Mouse (Mus musculus) stomach, embryonic 16.5 days (tissue): ENCODE measurements around the gene Rfx1. TPM values are rescaled to one million over a fixed set of nuclear protein-coding genes. Genes with fewer than 3 reads are reported as not detected.

Experiments used
- ATAC-seq: fragments of 200-750 bp; cut with Nextera tagmentation; 2 replicates; pipeline ENCODE4 v1.8.0; 2017; ENCODE audit warnings: moderate number of reproducible peaks, moderate TSS enrichment; ENCODE audit not compliant: insufficient read depth, low FRiP score
- H3K27ac ChIP-seq: fragments of 300-500 bp; sonication (generic); 2 replicates; pipeline ENCODE4 v1.5.1; 2014; ENCODE audit warnings: low read length
- H3K27me3 ChIP-seq: fragments of 300-500 bp; sonication (generic); 2 replicates; pipeline ENCODE4 v1.6.1; 2014; ENCODE audit warnings: low read length, control low read depth, mixed read lengths; ENCODE audit not compliant: control insufficient read depth, insufficient read depth
- H3K36me3 ChIP-seq: fragments of 300-500 bp; sonication (generic); 2 replicates; pipeline ENCODE4 v1.6.1; 2014; ENCODE audit warnings: low read length; ENCODE audit not compliant: control insufficient read depth, insufficient read depth
- H3K4me1 ChIP-seq: fragments of 300-500 bp; sonication (generic); 2 replicates; pipeline ENCODE4 v1.6.1; 2014; ENCODE audit warnings: low read length, control low read depth, mixed read lengths; ENCODE audit not compliant: control insufficient read depth, insufficient read depth
- H3K4me2 ChIP-seq: fragments of 300-500 bp; sonication (generic); 2 replicates; pipeline ENCODE4 v1.6.1; 2014; ENCODE audit warnings: low read depth, low read length, mixed read lengths
- H3K4me3 ChIP-seq: fragments of 300-500 bp; sonication (generic); replicated peaks from 2 replicates; pipeline ENCODE4 v1.5.1; 2014; ENCODE audit warnings: mild to moderate bottlenecking, low read length
- H3K9ac ChIP-seq: fragments of 300-500 bp; sonication (generic); 2 replicates; pipeline ENCODE4 v1.6.1; 2014; ENCODE audit warnings: low read length
- H3K9me3 ChIP-seq: fragments of 300-500 bp; sonication (generic); replicated peaks from 2 replicates; pipeline ENCODE4 v1.6.1; 2016; ENCODE audit warnings: low read length, control low read depth; ENCODE audit not compliant: control insufficient read depth
- WGBS: fragments of 180-500 bp; shearing (Covaris S2); extraction: QIAGEN DNeasy Blood & Tissue Kit; methylation state at CpG from one replicate; pipeline ENCODE4 v1.1.7; 2014; 5-methylcytosine and 5-hydroxymethylcytosine counted together
- polyA plus RNA-seq: library from polyadenylated mRNA; unstranded; fragments of >200 nt; fragmentation: Nextera tagmentation; extraction: Ambion mirVana; gene quantifications from 2 replicates; pipeline ENCODE4 v1.2.1, GENCODE M21; 2015

The Rfx1 gene
- polyA plus RNA-seq, 1 experiment from 2014 or later = 6.1 TPM

GRCm38 (mm10) chr8:84067047-84067573, 476 bp downstream of the Rfx1 start:
- Histone ChIP-seq H3K9me3 (no peaks in the 10 kb centered on the region), H3K27ac (peak overlapping the region; percentile 98), H3K4me1 (peaks cover 38% of the 10 kb centered on the region), H3K4me2 (peak overlapping the region; percentile 70), H3K27me3 (no peaks in the 10 kb centered on the region), H3K4me3 (peak overlapping the region; percentile 86), H3K9ac (peak overlapping the region; percentile 90), H3K36me3 (no peaks in the 10 kb centered on the region)
- WGBS = under 1% methylated on average over 54 of the region's 58 CpGs
- ATAC-seq = peak; percentile 79

GRCm38 (mm10) chr8:84067911-84068310, 1.3 kb downstream of the Rfx1 start:
- Histone ChIP-seq H3K9ac (peak overlapping the region; percentile 63), H3K4me1 (peaks cover 38% of the 10 kb centered on the region), H3K27me3 (no peaks in the 10 kb centered on the region), H3K4me3 (peak overlapping the region; percentile 86), H3K9me3 (no peaks in the 10 kb centered on the region), H3K27ac (peak overlapping the region; percentile 42; the same call in 1 of the 2 replicates), H3K4me2 (peak overlapping the region; percentile 70), H3K36me3 (no peaks in the 10 kb centered on the region)
- 83% methylated on average over 7 of the region's 7 CpGs for WGBS
- ATAC-seq = no peak

GRCm38 (mm10) chr8:84068316-84069035, 1.8 kb downstream of the Rfx1 start:
- H3K27me3 ChIP-seq = no peaks in the 10 kb centered on the region
- no peak overlapping the region for H3K9ac ChIP-seq
- no peaks in the 10 kb centered on the region for H3K36me3 ChIP-seq
- H3K27ac ChIP-seq = no peak overlapping the region
- H3K9me3 ChIP-seq = no peaks in the 10 kb centered on the region
- H3K4me2 ChIP-seq = no peak overlapping the region
- no peak overlapping the region for H3K4me3 ChIP-seq
- ATAC-seq = no peak
- 52% methylated on average over 12 of the region's 12 CpGs for WGBS
- peaks cover 38% of the 10 kb centered on the region for H3K4me1 ChIP-seq

- H3K27ac ChIP-seq = no peak overlapping the region
- H3K27me3 ChIP-seq = no peaks in the 10 kb centered on the region
- WGBS = 29% methylated on average over 1 of the region's 1 CpGs
- H3K36me3 ChIP-seq = no peaks in the 10 kb centered on the region
- H3K4me2 ChIP-seq = no peak overlapping the region
- peak overlapping the region; percentile 2; the same call in 1 of the 2 replicates for H3K9ac ChIP-seq
- H3K4me1 ChIP-seq = peaks cover 38% of the 10 kb centered on the region
- no peak overlapping the region for H3K4me3 ChIP-seq
- H3K9me3 ChIP-seq = no peaks in the 10 kb centered on the region
- ATAC-seq = no peak
Measured at GRCm38 (mm10) chr8:84069169-84069568, 2.5 kb downstream of the Rfx1 start.

DNA sequence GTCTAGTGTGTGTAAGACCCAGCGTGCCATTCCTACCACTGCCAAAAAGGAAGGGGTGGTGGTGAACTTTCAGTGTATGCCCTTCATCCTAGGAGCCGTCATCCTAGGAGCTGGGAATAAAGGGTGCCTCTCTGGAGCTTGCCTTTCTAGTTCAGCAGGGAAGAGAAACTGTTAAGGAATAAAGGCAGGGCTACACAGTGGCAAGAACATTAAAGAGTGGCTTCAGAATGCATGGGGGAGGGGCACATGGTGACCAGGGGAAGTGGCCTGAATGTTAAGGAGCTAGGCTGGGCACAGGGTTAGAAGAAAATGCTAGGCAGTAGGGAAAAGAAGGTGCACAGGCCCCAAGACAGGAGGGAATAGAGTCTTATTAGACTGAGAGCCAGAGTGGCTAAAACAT, 3.1 kb downstream of the Rfx1 start:
- no peak for ATAC-seq
- Histone ChIP-seq H3K4me2 (no peak overlapping the region), H3K27me3 (no peaks in the 10 kb centered on the region), H3K27ac (no peak overlapping the region), H3K9ac (peak overlapping the region; percentile 23; the same call in 1 of the 2 replicates), H3K4me1 (peaks cover 38% of the 10 kb centered on the region), H3K36me3 (no peaks in the 10 kb centered on the region), H3K9me3 (no peaks in the 10 kb centered on the region), H3K4me3 (no peak overlapping the region)
- WGBS = 58% methylated on average over 2 of the region's 2 CpGs

DNA sequence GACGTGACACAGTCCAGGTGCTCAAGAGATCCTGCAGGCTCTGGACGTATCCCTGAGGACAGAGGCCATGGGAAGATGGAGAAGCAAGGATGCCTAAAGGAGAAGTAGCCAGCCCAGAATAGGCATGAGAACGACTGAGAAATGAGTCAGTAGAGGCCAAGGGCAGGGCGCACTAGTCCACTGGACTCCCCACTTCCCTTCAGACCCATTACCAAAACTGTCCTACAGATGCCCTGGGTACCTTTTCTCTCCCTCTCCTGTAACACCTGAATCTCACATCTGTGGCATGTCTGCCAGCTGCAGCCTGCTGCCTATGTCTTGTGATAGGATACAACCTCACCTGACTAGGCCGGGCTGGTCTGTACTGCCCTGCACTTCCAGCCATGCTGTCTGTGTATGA, 3.6 kb downstream of the Rfx1 start:
- Histone ChIP-seq H3K36me3 (no peaks in the 10 kb centered on the region), H3K4me1 (peaks cover 38% of the 10 kb centered on the region), H3K27me3 (no peaks in the 10 kb centered on the region), H3K4me2 (no peak overlapping the region), H3K4me3 (no peak overlapping the region), H3K9ac (no peak overlapping the region; the same call in 1 of the 2 replicates), H3K9me3 (no peaks in the 10 kb centered on the region), H3K27ac (no peak overlapping the region)
- 79% methylated on average over 5 of the region's 5 CpGs for WGBS
- ATAC-seq = no peak

DNA sequence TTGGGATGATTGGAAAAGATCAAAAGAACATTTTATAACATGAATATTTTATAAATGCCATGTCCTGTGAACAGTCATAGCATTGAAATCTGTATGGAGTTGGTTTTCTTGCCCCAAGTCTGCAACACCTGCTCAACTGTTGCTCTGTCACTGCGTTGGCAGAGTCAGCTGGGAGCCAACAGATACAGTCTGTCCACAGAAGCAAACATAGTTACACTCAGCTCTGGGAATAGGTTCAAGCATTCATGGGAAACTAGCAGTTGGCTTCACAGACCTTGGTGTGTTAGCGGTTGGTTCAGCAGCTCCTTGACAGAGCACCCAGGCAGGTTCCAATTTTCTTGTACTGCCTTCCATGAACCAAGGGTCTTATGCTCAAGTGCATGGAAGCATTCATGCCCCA, 4.0 kb downstream of the Rfx1 start:
- no peak overlapping the region; the same call in 1 of the 2 replicates for H3K9ac ChIP-seq
- no peak overlapping the region for H3K27ac ChIP-seq
- H3K4me3 ChIP-seq = no peak overlapping the region
- no peaks in the 10 kb centered on the region for H3K27me3 ChIP-seq
- no peaks in the 10 kb centered on the region for H3K9me3 ChIP-seq
- H3K4me2 ChIP-seq = no peak overlapping the region
- no peaks in the 10 kb centered on the region for H3K36me3 ChIP-seq
- H3K4me1 ChIP-seq = peaks cover 38% of the 10 kb centered on the region
- 80% methylated on average over 2 of the region's 2 CpGs for WGBS
- no peak for ATAC-seq

- H3K4me1 ChIP-seq = peaks cover 38% of the 10 kb centered on the region
- H3K27me3 ChIP-seq = no peaks in the 10 kb centered on the region
- H3K9me3 ChIP-seq = no peaks in the 10 kb centered on the region
- H3K27ac ChIP-seq = no peak overlapping the region
- no peak overlapping the region for H3K4me3 ChIP-seq
- H3K4me2 ChIP-seq = no peak overlapping the region
- ATAC-seq = no peak
- H3K36me3 ChIP-seq = no peaks in the 10 kb centered on the region
- 62% methylated on average over 3 of the region's 3 CpGs for WGBS
- H3K9ac ChIP-seq = no peak overlapping the region
Measured at GRCm38 (mm10) chr8:84071921-84072320, 5.3 kb downstream of the Rfx1 start.

DNA sequence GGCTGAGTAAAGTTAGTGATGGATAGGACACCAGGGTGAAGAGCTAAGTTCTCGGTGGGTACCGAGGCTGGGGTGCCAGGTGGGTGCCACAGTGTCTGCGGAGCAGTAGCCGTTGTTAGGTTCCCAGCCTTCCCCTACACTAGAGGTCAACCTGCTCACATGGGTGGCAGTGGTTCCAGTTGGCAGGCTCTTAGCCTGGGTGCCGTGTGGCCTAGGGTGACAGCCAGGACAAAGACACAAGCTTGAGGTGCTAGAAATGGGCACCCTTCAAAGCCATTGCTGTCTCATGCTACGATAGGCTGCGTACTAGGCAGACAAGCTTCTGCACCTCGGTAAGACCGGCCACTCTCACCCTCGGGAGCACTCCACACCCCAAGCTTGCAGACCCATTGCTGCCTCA, 5.7 kb downstream of the Rfx1 start:
- H3K4me3 ChIP-seq = no peak overlapping the region
- ATAC-seq = no peak
- H3K9ac ChIP-seq = no peak overlapping the region
- H3K27me3 ChIP-seq = no peaks in the 10 kb centered on the region
- 89% methylated on average over 10 of the region's 10 CpGs for WGBS
- no peaks in the 10 kb centered on the region for H3K36me3 ChIP-seq
- no peaks in the 10 kb centered on the region for H3K9me3 ChIP-seq
- H3K4me2 ChIP-seq = no peak overlapping the region
- H3K27ac ChIP-seq = no peak overlapping the region
- H3K4me1 ChIP-seq = peaks cover 38% of the 10 kb centered on the region
